Mouse (Mus musculus): ENCODE data around the gene Atp1b4. TPM values are rescaled to one million over a fixed set of nuclear protein-coding genes. Genes with fewer than 3 reads are reported as not detected.
"Not testable (repeated sequence)": the region's sequence is repeated elsewhere in the genome, so short reads cannot be mapped to it uniquely, and the experiment has no call there.

The Atp1b4 gene
- total RNA-seq (2021) = not detected

DNA sequence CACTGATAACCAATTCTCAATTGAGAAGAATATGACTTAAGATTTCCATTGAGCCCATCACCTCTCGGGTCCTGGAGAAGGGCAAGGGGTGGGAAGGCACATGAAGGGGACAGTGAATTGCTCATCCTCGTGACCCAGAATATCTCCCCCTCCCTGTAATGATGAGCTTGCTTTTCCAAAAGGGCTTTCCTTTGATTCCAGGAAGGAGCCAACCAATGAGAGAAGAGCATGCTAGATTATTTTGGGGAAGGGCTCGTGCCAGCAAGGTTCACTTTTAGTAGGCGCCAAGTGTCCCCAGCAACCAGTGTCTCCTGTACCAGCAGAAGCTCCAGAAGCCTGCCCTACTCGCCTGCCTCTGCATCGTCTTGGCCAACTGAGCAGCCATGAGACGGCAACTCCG lies at the start of gene Atp1b4:
TSS of gene Atp1b4 (plus strand) at position 301 of the 400 bp plus-strand sequence.
- intact Hi-C loops (cut with DNase I) = no loop called here
- no peak for DNase-seq (ENCODE audit: extremely low spot score in 1 of 2, low spot score in 2 of 2)

DNA sequence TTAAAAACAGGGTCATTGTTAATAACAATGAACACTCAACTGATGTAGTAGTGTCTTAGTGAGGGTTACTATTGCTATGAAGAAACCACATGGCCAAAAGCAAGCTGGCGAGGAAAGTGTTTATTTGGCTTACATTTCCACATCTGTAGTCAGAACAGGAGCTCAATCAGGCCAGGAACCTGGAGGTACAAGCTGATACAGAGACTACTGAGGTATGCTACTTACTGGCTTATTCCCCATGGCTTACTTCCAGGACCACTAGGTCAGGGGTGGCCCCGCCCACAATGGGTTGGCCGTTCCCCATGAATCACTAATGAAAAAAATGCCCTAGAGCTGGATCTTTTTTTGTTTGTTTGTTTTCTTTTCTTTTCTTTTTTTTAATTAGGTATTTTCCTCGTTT lies 7.4 kb upstream of the Atp1b4 start:
- DNase-seq (ENCODE audit: extremely low spot score in 1 of 2, low spot score in 2 of 2) = no peak
- intact Hi-C loops (cut with DNase I) = no loop called here

DNA sequence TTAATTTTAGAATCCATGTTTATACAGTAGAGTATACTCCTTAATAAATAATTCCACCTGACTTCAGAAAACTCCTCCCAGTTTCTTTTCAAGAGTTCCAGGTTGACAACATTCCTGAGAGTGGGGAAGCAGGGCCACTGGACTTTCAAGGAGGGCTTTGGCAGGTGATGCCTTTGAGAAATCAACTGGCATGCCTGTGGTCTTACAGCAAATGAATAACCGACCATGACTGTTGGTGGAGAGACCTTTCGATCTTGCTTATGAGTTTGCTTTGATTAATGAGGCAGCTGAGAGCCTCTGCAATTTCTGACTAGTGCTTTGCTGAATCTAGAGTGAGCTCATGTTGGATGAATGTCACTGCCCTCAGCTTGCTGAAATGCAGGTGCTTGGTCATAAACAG lies 4.9 kb upstream of the Atp1b4 start:
- intact Hi-C loops (cut with DNase I) = no loop called here
- no peak for DNase-seq (ENCODE audit: extremely low spot score in 1 of 2, low spot score in 2 of 2)

DNA sequence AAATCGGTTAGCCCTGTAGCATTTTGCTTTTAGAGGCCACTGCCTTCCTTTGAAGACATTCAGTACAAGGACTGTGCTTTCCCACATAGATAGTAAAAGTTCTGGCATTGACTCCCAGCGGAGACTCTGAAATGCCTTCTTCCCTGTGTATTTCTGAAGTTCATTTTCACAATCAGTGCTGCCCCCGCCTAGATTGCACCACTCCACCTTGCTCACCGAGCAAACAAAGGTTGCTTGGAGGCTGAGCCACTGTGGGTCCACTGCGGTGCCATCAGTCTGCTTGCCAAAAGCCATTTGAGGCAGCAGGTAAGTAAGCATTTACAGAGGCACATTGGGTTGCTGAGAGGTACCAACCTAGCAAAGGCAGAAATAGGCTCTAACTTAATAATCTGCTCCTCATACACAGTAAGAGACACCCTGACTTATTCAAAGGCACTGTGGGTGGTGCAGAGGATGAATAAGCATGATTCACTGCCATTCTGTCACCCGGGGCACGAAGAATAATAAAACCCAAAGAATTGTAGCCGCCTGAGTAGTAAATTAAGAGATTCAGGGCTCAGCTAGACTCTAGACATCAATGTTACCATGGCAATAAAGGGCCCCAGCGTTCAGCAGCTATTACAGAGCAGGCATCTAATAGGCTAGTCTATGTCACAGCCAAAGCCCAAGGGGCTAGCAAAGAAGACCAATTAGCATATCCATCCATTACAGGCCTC lies 2.9 kb upstream of the Atp1b4 start:
- peak in 1 of 2 experiments; percentile 19 for DNase-seq (ENCODE audit: extremely low spot score in 1 of 2, low spot score in 2 of 2)
- intact Hi-C loops (cut with DNase I) = no loop called here

DNA sequence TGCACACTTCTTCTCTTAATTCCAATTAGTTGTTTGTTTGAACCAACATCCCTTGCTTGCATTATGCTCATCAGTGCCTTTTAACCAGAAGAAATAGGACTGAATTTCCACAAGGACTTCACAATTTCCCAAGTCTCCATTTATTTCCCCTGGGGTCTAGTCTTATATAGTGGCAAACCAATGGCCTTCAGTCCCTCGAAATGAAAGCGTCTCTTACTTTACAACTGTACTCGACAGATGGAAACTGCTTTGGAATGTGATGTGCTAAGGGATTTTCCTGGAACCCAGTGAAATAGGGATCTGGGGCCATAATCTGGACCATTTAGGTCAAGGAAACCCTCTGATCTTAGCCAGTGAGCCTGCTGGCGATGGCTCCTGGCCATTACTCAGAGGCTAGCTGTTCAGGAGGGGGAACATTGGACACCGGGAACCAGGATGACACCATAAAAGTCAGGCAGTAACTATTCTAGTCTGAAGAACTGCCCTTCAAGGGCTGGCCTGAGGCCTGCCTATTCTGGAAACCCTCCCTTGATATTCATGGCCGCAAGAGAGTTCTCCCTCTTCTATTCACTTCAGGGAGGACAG lies 2.3 kb upstream of the Atp1b4 start:
- no peak for DNase-seq (ENCODE audit: extremely low spot score in 1 of 2, low spot score in 2 of 2)
- intact Hi-C loops (cut with DNase I) = no loop called here

DNA sequence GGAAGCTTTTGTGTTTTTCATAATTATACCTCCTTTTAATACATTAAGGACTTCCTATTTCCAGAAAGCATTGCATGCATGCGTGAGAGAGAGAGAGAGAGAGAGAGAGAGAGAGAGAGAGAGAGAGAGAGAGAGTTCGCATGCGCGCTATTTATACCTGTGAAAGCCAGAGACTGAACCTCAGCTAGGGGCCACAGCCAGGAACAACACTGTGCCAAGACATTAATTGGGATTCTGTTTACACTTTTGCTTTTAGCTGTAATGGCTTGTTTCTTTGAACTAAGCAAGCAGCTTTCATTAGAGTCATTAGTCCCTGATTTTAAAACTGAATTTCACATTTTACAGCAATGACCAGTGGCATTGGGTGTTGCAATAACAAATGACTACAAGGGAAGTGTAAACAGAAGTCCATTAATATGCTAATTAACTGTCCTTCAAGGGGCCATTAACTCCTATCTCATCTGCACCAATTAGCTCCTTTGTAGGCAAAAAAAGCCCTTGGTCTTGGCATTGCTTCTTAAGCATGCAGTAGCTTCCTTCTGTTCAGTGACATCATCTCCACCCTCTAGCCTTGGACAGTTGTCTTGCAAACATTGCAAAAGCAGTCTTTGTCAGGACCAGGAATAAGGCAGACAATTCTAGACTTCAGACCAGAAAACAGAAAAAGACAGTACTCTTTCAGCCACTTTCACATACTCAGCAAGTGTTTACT lies 14.9 kb downstream of the Atp1b4 start:
- DNase-seq (ENCODE audit: extremely low spot score in 1 of 2, low spot score in 2 of 2) = no peak
- intact Hi-C loops (cut with DNase I) = loop anchor here (10.0 kb wide), 1 partner anchor 104 kb away; no protein-coding TSS in a partner anchor

DNA sequence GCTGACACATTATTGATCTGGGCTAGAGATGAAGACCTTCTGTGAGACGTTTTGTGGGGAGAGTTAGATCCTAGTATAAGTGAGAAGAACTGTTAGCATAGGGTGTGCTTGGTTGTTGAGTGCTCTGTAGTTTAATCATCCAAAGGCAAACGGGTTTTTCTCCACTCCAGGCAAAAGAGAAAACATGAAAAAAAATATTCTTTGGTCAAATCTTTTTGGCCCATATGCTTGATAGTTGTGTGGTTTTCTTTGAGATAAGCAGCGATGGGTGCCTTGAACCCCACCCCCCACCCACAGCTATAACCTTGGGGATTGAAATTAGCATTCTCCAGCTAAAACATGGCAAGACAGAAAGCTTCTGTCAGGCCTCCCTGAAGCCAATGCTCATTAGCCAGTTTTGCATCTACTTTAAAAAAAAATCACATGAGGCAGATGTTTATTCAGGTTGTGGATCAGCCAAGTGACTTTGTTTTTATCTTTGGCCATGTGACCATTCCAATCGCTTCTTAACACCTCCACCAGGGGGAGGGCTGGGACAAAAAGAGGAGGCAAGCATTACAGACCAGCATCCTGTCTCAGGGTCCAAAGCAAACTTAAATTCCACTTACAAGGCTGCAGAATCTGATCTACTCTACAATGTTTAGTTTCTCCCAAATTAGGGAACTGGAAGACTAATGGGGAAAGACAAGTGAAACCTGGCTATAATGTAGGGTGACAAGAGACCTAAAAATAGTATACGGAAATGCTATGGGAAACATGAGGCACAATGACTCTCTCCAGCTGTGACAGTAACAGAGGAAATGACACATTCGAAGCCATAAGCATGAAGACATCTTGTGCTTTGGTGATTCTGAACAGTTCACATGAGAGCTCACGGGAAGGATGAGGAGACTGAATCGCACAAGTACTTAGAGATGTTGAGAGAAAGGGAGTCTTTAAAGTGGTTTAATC lies 18.6 kb downstream of the Atp1b4 start:
- peak in 1 of 2 experiments; percentile 42 for DNase-seq (ENCODE audit: extremely low spot score in 1 of 2, low spot score in 2 of 2)
- intact Hi-C loops (cut with DNase I) = loop anchor here (10.0 kb wide), 1 partner anchor 100 kb away; no protein-coding TSS in a partner anchor

DNA sequence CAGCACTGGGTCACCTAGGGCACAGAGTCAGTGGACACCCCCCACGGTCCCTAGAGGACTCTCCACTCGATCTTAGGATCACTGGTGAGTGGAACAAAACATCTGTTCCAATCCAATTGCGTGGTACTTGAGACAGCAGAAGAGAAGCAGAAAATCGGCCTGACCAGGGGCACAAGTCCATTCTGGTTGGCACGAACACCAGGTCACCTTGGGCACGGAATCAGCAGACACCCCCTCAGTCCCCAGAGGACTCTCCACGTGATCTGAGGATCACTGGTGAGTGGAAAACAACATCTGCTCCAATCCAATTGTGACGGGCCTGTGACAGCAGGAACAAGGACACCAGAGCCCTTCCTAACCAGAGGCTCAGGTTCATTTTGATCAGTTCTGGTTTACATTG lies 46.0 kb downstream of the Atp1b4 start:
- DNase-seq (ENCODE audit: extremely low spot score in 1 of 2, low spot score in 2 of 2) = no peak
- intact Hi-C loops (cut with DNase I) = no loop called here

DNA sequence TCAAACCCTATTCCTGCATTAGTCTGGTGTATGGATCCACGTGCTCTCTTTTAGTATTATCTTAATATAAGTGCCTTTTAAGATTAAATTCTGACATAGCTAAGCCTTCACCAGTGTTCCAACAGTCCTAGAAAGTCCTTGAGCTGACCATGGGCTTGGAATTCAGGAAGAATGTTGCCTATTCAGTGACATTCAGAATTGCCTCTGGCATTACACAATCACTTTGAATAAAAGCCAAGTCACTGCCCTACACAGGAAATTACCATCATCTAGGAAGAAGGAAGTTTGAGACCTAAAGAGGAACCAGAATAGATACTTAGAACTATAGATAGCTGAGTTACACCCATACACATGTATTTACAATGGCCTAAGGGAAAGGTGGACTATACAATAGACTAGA lies 48.6 kb downstream of the Atp1b4 start:
- intact Hi-C loops (cut with DNase I); DNase-seq (ENCODE audit: extremely low spot score in 1 of 2, low spot score in 2 of 2): not testable (repeated sequence)

DNA sequence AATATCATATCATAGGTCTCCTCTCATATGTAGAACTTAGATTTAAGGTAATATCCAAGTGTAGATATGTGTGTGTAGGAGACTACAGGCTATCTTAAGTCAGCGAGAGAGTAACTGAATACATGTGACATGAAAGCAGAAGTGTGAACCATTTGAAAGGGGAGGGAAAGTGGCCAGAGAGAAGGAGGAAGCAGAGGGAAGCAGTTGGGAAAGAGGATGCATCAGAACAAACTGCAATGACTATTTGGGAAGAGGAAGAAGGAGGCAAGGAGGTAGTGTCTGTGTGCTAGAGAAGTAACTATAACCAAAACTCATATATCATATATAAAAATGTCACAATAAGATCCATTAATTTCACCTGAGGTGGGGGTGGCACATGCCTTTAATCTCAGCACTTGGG lies 57.2 kb downstream of the Atp1b4 start:
- DNase-seq (ENCODE audit: extremely low spot score in 1 of 2, low spot score in 2 of 2) = not testable (repeated sequence)

More for the DNA sequence above, 57.2 kb downstream of the Atp1b4 start:
- intact Hi-C loops (cut with DNase I) = not testable (repeated sequence)

Other genes starting within 250 kb of the Atp1b4 start
- not detected for gene Rhox10, start 249.7 kb upstream of the Atp1b4 start, total RNA-seq (2021)
- not detected for gene Rhox11, start 231.0 kb upstream of the Atp1b4 start, total RNA-seq (2021)
- not detected for gene Rhox12, start 205.3 kb upstream of the Atp1b4 start, total RNA-seq (2021)
- gene Rhox13, start 195.0 kb upstream of the Atp1b4 start, total RNA-seq (2021) = not detected
- gene Zbtb33, start 126.4 kb upstream of the Atp1b4 start, total RNA-seq (2021) = 10 to 100 TPM; 21.5 to 21.7 TPM
- gene Tmem255a, start 63.7 kb upstream of the Atp1b4 start, total RNA-seq (2021) = 10 to 100 TPM; 13.6 to 15.6 TPM
- 10 to 100 TPM; 51.0 to 59.0 TPM for gene Lamp2, start 140.3 kb downstream of the Atp1b4 start, total RNA-seq (2021)